Mouse (Mus musculus): Measurements from ENCODE around the gene Evi2. TPM values are rescaled to one million over a fixed set of nuclear protein-coding genes. Genes with fewer than 3 reads are reported as not detected.

Evi2 gene
- 0.28 and 0.42 TPM in 2 replicates for polyA plus RNA-seq (2012)

GRCm38 (mm10) chr11:79530333-79530761 lies at the start of gene Evi2, which contains the start of gene Evi2a:
TSS of gene Evi2 (minus strand) at chr11:79530589.
TSS of gene Evi2a (minus strand) at chr11:79530609.

GRCm38 (mm10) chr11:79523560-79524309 lies 6.7 kb downstream of the Evi2 start, which contains the start of gene Evi2b:
TSS of gene Evi2b (minus strand) at chr11:79523762.

GRCm38 (mm10) chr11:79503845-79504244 lies 26.5 kb downstream of the Evi2 start, which contains the start of gene Omg:
TSS of gene Omg (minus strand) at chr11:79504084.

Other genes starting within 250 kb of the Evi2 start
- not detected in 2 replicates for gene Gm9964, start 233.7 kb downstream of the Evi2 start, polyA plus RNA-seq (2012)
- gene Nf1, start 190.9 kb downstream of the Evi2 start, polyA plus RNA-seq (2012), result 6.0 and 6.2 TPM in 2 replicates
- gene Omg, start 26.5 kb downstream of the Evi2 start, polyA plus RNA-seq (2012), result 0.05 TPM in 2 replicates
- gene Evi2b, start 6.8 kb downstream of the Evi2 start, polyA plus RNA-seq (2012), result 22.3 and 23.3 TPM in 2 replicates
- 1.6 and 2.2 TPM in 2 replicates for gene Evi2a, start within 50 bp of the Evi2 start, polyA plus RNA-seq (2012)
- 2.3 and 4.6 TPM in 2 replicates for gene Rab11fip4, start 60.6 kb upstream of the Evi2 start, polyA plus RNA-seq (2012)